Comparison of ENCODE assay signal across 9 mouse cellular contexts in genomic region chr14:51983855-51984246, GRCm38 (mm10). TPM values are rescaled to one million over a fixed set of nuclear protein-coding genes. Genes with fewer than 3 reads are reported as not detected.
DNase-seq lines count a peak whose midpoint lies in the region; ATAC-seq and TF ChIP-seq lines count a peak whose summit lies in the region.
"Had no signal": no experiment of that assay in that cellular context is flagged by ENCODE, and none has a peak within 500 bp of the region (broad histone marks: within the 10 kb centered on the region; RNA-seq: fewer than 3 reads in every experiment).

No protein-coding gene starts in this region.

- peak; percentile 23 for DNase-seq in lung, embryonic 14.5 days
- DNase-seq in lung, postnatal 36 days, result no peak
- DNase-seq in urinary bladder, adult 2 months (ENCODE audit: low spot score), result no peak
- no peak for DNase-seq in thymus, postnatal 0 days (ENCODE audit: low spot score)
- DNase-seq in right cerebral cortex, postnatal 4 days, result no peak

- H3K27ac ChIP-seq in lung, embryonic 14.5 days (ENCODE audit: low read depth), result peak overlapping the region; percentile 98; the same call in 1 of the 2 replicates
- H3K27ac ChIP-seq in embryonic fibroblast, embryonic 13.5 days (ENCODE audit: insufficient read depth, low read length), result no peak overlapping the region
- H3K27ac ChIP-seq in limb, embryonic 12.5 days, result peak overlapping the region; percentile 98
- no peak overlapping the region for H3K27ac ChIP-seq in olfactory bulb, adult 2 months (ENCODE audit: insufficient read depth, low read depth, low read length)

- peaks cover 18% of the 10 kb centered on the region for H3K36me3 ChIP-seq in lung, embryonic 14.5 days (ENCODE audit: insufficient read depth)
- H3K36me3 ChIP-seq in limb, embryonic 12.5 days, result peaks cover 23% of the 10 kb centered on the region

- WGBS in lung, embryonic 14.5 days, result 13% methylated on average over 10 of the region's 10 CpGs
- 6% methylated on average over 10 of the region's 10 CpGs for WGBS in limb, embryonic 12.5 days
- 38% methylated on average over 10 of the region's 10 CpGs for WGBS in olfactory bulb, adult 2 months

- peak overlapping the region; percentile 79 for H3K4me3 ChIP-seq in lung, embryonic 14.5 days (ENCODE audit: low read depth, low read length)
- H3K4me3 ChIP-seq in embryonic fibroblast, embryonic 13.5 days (ENCODE audit: insufficient read depth, low read length), result peak overlapping the region; percentile 91; the same call in 1 of the 2 replicates
- H3K4me3 ChIP-seq in limb, embryonic 12.5 days (replicated peaks), result peak overlapping the region; percentile 82
- H3K4me3 ChIP-seq in olfactory bulb, adult 2 months (ENCODE audit: insufficient read depth, low read depth, low read length), result peak overlapping the region; percentile 52

- no peak for TF ChIP-seq CTCF in lung, embryonic 14.5 days (IDR thresholded peaks at IDR 0.05; ENCODE audit: low read depth)
- no peak for TF ChIP-seq CTCF in embryonic fibroblast, embryonic 13.5 days (IDR thresholded peaks at IDR 0.05; ENCODE audit: borderline replicate concordance, insufficient read depth, low read length)
- TF ChIP-seq CTCF in olfactory bulb, adult 2 months (IDR thresholded peaks at IDR 0.05; ENCODE audit: insufficient read depth, low read depth, low read length), result no peak

- ATAC-seq in lung, embryonic 14.5 days (ENCODE audit: insufficient read depth), result no peak
- no peak for ATAC-seq in limb, embryonic 12.5 days (ENCODE audit: insufficient number of reproducible peaks, insufficient read depth, low FRiP score, low TSS enrichment, low read depth)

- H3K9ac ChIP-seq in lung, embryonic 14.5 days, result peak overlapping the region; percentile 85
- H3K9ac ChIP-seq in limb, embryonic 12.5 days (replicated peaks), result peak overlapping the region; percentile 92

- no peak for TF ChIP-seq POLR2A in embryonic fibroblast, embryonic 13.5 days (IDR thresholded peaks at IDR 0.05; ENCODE audit: low read depth, low read length)
- no peak for TF ChIP-seq POLR2A in olfactory bulb, adult 2 months (IDR thresholded peaks at IDR 0.05; ENCODE audit: insufficient read depth, low read depth, low read length)

- peaks cover 4% of the 10 kb centered on the region; the same call in 1 of the 2 replicates for H3K4me1 ChIP-seq in lung, embryonic 14.5 days (ENCODE audit: insufficient read depth)
- H3K4me1 ChIP-seq in embryonic fibroblast, embryonic 13.5 days (ENCODE audit: control insufficient read depth, insufficient read depth, low read length), result peaks cover 6% of the 10 kb centered on the region; the same call in 1 of the 2 replicates
- H3K4me1 ChIP-seq in limb, embryonic 12.5 days (replicated peaks), result peaks cover 28% of the 10 kb centered on the region
- peaks cover 20% of the 10 kb centered on the region for H3K4me1 ChIP-seq in olfactory bulb, adult 2 months (ENCODE audit: control insufficient read depth, insufficient read depth, low read length)

- no peaks in the 10 kb centered on the region for H3K27me3 ChIP-seq in lung, embryonic 14.5 days (ENCODE audit: insufficient read depth, low read length)
- H3K27me3 ChIP-seq in limb, embryonic 12.5 days, result no peaks in the 10 kb centered on the region

- no peaks in the 10 kb centered on the region for H3K9me3 ChIP-seq in lung, embryonic 14.5 days (ENCODE audit: low read depth, low read length)
- H3K9me3 ChIP-seq in limb, embryonic 12.5 days, result no peaks in the 10 kb centered on the region

- H3K4me2 ChIP-seq in lung, embryonic 14.5 days, result peak overlapping the region; percentile 76
- peak overlapping the region; percentile 82 for H3K4me2 ChIP-seq in limb, embryonic 12.5 days

RNA-seq across cellular contexts. Expression of gene Arhgef40, which starts 0.7 kb away (rescaled TPM):
- polyA plus RNA-seq in lung, embryonic 14.5 days (2014; fragmentation: Nextera tagmentation; extraction: Ambion mirVana), result 96.8 and 108 TPM in 2 replicates
- polyA plus RNA-seq in embryonic fibroblast, embryonic 13.5 days (2011; ENCODE audit: insufficient read length, low read depth, missing spikeins), result 109 and 119 TPM in 2 replicates
- polyA plus RNA-seq in limb, embryonic 12.5 days (2016; fragmentation: Nextera tagmentation; extraction: Ambion mirVana), result 241 and 253 TPM in 2 replicates
- polyA plus RNA-seq in olfactory bulb, adult 2 months (2012; ENCODE audit: insufficient read depth, insufficient read length, low replicate concordance, missing spikeins), result not detected in 2 replicates
- polyA plus RNA-seq in urinary bladder, adult 2 months (2012; rRNA removed), result 44.4 and 53.8 TPM in 2 replicates
- 26.9 and 27.0 TPM in 2 replicates for polyA plus RNA-seq in thymus, postnatal 0 days (2015; fragmentation: Nextera tagmentation; extraction: Ambion mirVana)

RNA-seq across cellular contexts. Expression of gene Tmem253, which starts 31.6 kb away (rescaled TPM):
- polyA plus RNA-seq in lung, embryonic 14.5 days (2014; fragmentation: Nextera tagmentation; extraction: Ambion mirVana), result 0.35 and 0.74 TPM in 2 replicates
- 0.95 TPM in 1 of 2 replicates, not detected in the other for polyA plus RNA-seq in embryonic fibroblast, embryonic 13.5 days (2011; ENCODE audit: insufficient read length, low read depth, missing spikeins)
- 1.00 and 1.2 TPM in 2 replicates for polyA plus RNA-seq in limb, embryonic 12.5 days (2016; fragmentation: Nextera tagmentation; extraction: Ambion mirVana)
- not detected in 2 replicates for polyA plus RNA-seq in olfactory bulb, adult 2 months (2012; ENCODE audit: insufficient read depth, insufficient read length, low replicate concordance, missing spikeins)
- 1.1 and 1.5 TPM in 2 replicates for polyA plus RNA-seq in urinary bladder, adult 2 months (2012; rRNA removed)
- polyA plus RNA-seq in thymus, postnatal 0 days (2015; fragmentation: Nextera tagmentation; extraction: Ambion mirVana), result 0.90 and 1.5 TPM in 2 replicates

RNA-seq across cellular contexts. Expression of gene Zfp219, which starts 36.7 kb away (rescaled TPM):
- polyA plus RNA-seq in lung, embryonic 14.5 days (2014; fragmentation: Nextera tagmentation; extraction: Ambion mirVana), result 25.8 and 28.3 TPM in 2 replicates
- 27.5 and 33.1 TPM in 2 replicates for polyA plus RNA-seq in embryonic fibroblast, embryonic 13.5 days (2011; ENCODE audit: insufficient read length, low read depth, missing spikeins)
- polyA plus RNA-seq in limb, embryonic 12.5 days (2016; fragmentation: Nextera tagmentation; extraction: Ambion mirVana), result 51.7 and 60.9 TPM in 2 replicates
- polyA plus RNA-seq in olfactory bulb, adult 2 months (2012; ENCODE audit: insufficient read depth, insufficient read length, low replicate concordance, missing spikeins), result not detected in 2 replicates
- 105 and 107 TPM in 2 replicates for polyA plus RNA-seq in urinary bladder, adult 2 months (2012; rRNA removed)
- polyA plus RNA-seq in thymus, postnatal 0 days (2015; fragmentation: Nextera tagmentation; extraction: Ambion mirVana), result 40.7 and 44.5 TPM in 2 replicates

RNA-seq across cellular contexts. Expression of gene Olfr221, which starts 58.4 kb away (rescaled TPM):
- polyA plus RNA-seq in lung, embryonic 14.5 days (2014; fragmentation: Nextera tagmentation; extraction: Ambion mirVana), result not detected in 2 replicates
- polyA plus RNA-seq in embryonic fibroblast, embryonic 13.5 days (2011; ENCODE audit: insufficient read length, low read depth, missing spikeins), result not detected in 2 replicates
- not detected in 2 replicates for polyA plus RNA-seq in limb, embryonic 12.5 days (2016; fragmentation: Nextera tagmentation; extraction: Ambion mirVana)
- not detected in 2 replicates for polyA plus RNA-seq in olfactory bulb, adult 2 months (2012; ENCODE audit: insufficient read depth, insufficient read length, low replicate concordance, missing spikeins)
- polyA plus RNA-seq in urinary bladder, adult 2 months (2012; rRNA removed), result not detected in 2 replicates
- polyA plus RNA-seq in thymus, postnatal 0 days (2015; fragmentation: Nextera tagmentation; extraction: Ambion mirVana), result not detected in 2 replicates
- polyA plus RNA-seq: brain, embryonic 14.5 days had no signal

Comparison
In these comparisons a context has a peak if more than half of its experiments do, and no peak if none do; other contexts are left out.
1. H3K27ac ChIP-seq: peak in lung, embryonic 14.5 days (single experiment) and limb, embryonic 12.5 days (single experiment); none in embryonic fibroblast, embryonic 13.5 days (single experiment) and olfactory bulb, adult 2 months (single experiment).
2. RNA of gene Arhgef40, which starts 0.7 kb away (polyA plus RNA-seq): 241 to 253 TPM in limb, embryonic 12.5 days, 109 to 119 TPM in embryonic fibroblast, embryonic 13.5 days, 96.8 to 108 TPM in lung, embryonic 14.5 days, 44.4 to 53.8 TPM in urinary bladder, adult 2 months and 26.9 to 27.0 TPM in thymus, postnatal 0 days; not detected in olfactory bulb, adult 2 months; every median in the first group is over 10 times any median in the second.
3. Peak in every context shown above with its lines, with median percentiles within 50 percentile points of each other: H3K4me3 ChIP-seq.